Mouse (Mus musculus) adrenal gland, postnatal 25 days (tissue): Measurements from ENCODE around the gene Eloa. TPM values are rescaled to one million over a fixed set of nuclear protein-coding genes. Genes with fewer than 3 reads are reported as not detected.
A peak's percentile ranks its signal among the peaks of the same experiment; 100 is the strongest.
"Not testable (repeated sequence)": the region's sequence is repeated elsewhere in the genome, so short reads cannot be mapped to it uniquely, and the experiment has no call there.

Source experiments
- DNase-seq: peaks from one replicate; pipeline ENCODE4 v3.0.0; 2021; ENCODE audit warnings: mixed read lengths
- long read RNA-seq: library from polyadenylated mRNA; stranded (forward); transcript quantifications from one replicate; pipeline ENCODE4 v2.0.0, GENCODE M21; 2021
- total RNA-seq: library from RNA; stranded (reverse); gene quantifications from 2 replicates; pipeline ENCODE4 v1.2.3, GENCODE M21; 2021

Eloa gene
- 40.8 and 42.3 TPM in 2 replicates for total RNA-seq
- long read RNA-seq, full-length matches to known transcripts, result 23 of 32 reads
- long read RNA-seq, partial matches to known transcripts, result 9 of 32 reads
- long read RNA-seq, other reads (novel, unspliced or antisense), result 0 of 32 reads

DNA sequence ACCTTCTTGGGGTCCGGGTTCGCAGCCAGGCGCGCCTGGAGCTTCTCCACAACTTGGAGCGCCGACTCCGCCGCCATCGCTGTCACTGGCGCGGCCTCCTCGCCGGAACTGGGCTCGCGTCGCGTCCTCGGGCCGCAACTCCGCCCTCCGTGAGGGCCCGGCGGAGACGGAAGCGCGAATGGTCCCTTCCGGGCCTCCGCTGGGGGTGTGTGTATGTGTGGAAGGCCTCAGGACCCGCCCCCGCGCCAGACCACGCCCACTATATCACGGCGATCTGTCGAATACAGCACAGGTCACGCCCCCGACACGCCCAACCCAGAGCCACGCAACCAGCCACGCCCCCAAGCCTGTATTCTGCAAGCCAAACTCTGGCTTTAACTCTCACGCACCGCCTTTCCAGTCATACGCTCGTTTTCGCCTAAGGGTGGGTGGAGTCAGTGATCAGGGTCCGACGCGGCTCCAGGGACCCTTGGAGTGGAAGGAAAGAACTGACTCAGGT lies at the start of gene Eloa:
TSS of gene Eloa (minus strand) at position 215 of the 499 bp plus-strand sequence.
- peak; percentile 100 for DNase-seq

DNA sequence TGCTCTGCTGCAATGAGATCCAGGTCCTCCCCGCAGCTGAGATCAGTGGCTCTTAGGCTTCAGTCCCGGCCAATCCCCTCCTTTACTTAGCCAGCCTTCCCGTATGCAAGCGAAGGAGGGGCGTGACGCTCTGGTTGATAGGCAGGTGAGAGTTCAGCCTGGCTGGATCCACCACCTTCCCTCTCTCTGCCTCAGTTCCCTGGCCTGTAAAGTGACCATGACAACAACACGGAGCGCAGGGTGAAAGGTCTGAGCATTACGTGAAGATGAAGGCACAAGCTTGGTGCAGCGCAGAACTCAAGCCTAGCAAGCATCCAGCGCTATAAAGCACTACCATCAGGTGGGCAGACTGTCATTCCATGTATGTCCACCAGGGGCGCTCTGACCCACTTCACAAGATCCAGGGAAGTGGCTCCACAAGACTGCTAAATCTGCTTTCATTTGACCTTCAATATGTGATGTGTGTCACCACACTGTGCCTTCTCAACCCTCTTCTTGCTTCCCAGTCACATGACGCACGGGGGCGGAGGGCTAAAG lies 49.7 kb upstream of the Eloa start:
- peak; percentile 76 for DNase-seq

DNA sequence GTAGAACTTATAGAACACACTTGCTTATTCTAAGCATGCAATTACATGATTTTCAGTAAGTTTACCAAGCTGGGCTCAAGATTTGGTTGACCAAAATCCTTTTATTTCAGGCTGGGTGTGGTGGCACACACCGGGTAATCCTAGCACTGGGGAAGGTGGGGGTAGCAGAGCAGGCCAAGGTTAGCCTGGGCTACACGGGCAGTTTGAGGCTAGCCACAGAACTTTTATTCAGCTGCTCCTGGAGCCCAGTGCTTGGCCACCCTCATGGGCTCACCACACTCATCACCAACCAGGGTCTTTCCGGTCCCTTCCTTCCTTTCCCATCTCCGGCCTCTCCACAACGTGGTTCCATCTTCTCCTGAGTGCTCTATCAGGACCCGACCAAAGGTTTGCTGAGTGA lies 49.0 kb upstream of the Eloa start:
- DNase-seq, result no peak

DNA sequence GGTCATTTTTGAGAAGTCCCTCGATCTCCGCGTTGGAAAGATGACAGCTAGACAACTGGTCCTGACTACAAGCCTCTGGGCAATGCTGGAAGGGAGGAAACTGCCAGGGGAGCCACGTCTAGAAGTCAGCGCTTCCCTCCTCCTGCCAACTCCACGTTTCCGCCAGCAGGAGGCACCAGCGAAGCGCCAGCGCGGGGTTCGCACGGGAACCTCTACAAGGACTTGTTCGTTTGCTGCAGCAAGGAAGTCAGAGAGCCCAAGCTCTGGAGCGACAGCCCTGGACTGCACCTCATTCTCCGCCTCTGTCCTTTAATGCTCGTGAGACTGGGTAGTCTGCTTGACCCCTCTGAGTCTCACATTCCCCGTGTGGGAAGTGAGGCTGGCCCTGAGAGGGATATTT lies 48.4 kb upstream of the Eloa start:
- peak; percentile 86 for DNase-seq

DNA sequence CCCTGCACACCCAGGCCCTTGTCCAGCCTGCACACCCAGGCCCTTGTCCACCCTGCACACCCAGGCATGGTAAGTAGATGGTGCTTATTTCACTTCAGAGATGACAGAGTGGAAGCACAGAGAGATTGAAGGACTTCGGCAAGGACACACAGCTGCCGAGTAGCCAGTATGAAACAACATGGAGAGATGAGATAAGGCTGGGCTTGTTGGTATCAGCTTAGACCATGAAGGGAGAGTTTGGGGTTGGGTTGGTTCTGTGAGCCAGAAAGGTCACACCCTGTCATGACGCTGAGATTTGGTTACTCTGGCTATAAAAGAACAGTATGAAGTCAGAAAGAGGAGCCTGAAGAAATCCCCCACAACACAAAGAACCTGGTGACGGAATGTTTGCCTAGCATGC lies 47.8 kb upstream of the Eloa start:
- no peak for DNase-seq

DNA sequence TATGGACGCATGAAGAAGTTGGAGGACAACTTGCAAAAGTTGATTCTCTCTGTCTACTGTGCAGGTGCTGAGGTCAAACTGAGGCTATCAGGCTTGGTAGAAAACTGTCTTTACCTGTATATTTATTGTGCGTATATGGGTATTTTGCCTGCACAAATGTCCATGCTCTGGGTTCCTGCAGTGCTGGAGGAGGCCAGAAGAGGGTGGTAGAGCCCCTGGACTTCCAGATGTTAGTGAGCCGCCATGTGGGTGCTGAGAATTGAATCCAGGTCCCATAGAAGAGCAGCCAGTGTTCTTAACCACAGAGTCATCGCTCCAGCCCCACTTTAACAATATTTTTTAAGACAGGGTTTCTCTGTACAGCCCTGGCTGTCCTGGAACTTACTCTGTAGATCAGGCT lies 41.6 kb upstream of the Eloa start:
- no peak for DNase-seq

DNA sequence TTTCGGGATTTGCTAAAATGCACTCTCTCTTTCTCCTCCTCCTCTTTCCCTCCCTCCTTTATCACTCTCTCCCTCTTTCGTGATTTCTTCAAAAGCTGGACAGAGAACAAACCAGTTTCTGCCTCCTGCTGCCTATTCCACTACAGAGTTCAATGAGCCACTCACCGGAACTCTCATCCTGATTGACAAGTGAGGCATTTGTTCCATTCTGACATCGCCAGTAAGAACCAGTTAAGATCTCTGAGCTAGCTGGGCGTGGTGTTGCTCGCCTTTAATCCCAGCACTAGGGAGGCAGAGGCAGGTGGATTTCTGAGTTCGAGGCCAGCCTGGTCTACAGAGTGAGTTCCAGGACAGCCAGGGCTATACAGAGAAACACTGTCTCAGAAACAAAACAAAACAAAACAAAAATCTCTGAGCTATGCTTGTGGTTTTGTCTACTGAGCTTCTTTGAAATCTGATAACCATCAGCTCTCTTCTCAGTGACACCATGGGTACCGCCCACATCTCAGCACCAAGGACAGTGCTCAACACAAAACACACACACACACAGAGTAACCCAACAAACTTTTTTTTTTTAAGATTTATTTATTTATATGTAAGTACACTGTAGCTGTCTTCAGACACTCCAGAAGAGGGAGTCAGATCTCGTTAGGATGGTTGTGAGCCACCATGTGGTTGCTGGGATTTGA lies 38.4 kb upstream of the Eloa start:
- DNase-seq, result not testable (repeated sequence)

DNA sequence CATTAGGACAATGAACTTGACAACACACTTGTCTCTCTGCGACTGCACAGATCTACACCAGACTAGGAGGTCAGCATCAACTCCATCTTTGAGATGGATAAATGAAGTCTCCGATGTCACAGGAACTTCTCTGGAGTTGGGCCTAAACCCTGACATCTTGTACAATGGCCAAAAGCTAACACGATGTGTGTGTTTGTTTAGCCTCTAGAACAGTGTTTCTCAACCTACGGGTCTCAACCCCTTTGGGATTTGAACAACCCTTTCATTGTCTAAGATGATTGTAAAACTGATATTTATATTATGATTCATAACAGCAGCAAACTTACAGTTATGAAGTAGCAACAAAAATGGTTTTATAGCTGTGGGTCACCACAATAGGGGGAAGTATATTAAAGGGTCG lies 36.4 kb upstream of the Eloa start:
- no peak for DNase-seq

DNA sequence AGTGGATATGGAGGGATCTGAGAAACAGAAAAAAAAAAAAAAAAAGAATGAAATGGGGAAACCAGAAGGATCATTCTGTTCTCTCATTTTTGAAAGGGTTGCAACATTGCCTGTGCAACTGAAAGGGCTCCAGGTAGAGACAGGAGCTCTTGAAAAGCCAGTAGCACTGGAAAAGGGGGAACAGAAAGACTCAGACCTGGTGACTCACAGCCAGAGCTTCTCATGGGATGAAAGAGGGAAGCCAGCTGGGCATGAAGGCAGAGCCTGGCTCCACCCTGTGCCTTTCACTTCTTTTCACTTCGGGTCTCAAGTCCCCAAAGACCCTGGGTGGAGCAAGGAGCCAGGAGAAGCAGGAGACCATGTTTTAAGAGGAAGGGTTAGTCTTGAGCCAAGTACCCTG lies 34.5 kb upstream of the Eloa start:
- DNase-seq, result no peak

DNA sequence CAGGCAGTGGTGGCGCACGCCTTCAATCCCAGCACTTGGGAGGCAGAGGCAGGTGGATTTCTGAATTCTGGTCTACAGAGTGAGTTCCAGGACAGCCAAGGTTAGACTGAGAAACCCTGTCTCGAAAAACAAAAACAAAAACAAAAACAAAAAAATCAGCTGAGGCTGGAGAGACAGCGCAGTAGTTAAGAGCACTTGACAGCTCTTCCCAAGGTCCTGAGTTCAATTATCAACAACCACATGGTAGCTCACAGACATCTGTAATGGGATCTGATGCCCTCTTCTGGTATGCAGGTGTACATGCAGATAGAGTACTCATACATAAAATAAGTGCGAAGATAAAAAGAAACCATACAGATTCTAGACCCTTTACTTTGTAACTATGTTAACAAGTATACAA lies 32.3 kb upstream of the Eloa start:
- no peak for DNase-seq

DNA sequence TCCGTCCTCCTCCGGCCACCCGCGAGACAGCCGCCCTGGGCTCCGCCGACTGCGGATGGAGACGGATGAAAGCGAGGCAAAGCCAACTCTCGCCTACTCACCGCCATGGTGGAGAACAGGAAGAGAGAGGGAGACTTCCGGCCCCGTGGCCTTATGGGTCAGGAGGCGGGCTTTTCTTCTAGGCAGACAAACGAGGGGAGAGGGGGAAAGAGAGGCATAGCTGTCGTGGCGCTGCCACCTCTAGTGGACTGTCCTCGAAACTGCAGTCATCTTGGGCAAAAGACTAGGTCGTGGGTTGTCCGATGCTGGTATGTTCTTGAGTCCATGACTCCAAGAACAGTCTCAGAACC lies 31.7 kb upstream of the Eloa start, which contains the start of gene Rpl11:
TSS of gene Rpl11 (minus strand) at position 182 of the 350 bp plus-strand sequence.
- peak; percentile 87 for DNase-seq

DNA sequence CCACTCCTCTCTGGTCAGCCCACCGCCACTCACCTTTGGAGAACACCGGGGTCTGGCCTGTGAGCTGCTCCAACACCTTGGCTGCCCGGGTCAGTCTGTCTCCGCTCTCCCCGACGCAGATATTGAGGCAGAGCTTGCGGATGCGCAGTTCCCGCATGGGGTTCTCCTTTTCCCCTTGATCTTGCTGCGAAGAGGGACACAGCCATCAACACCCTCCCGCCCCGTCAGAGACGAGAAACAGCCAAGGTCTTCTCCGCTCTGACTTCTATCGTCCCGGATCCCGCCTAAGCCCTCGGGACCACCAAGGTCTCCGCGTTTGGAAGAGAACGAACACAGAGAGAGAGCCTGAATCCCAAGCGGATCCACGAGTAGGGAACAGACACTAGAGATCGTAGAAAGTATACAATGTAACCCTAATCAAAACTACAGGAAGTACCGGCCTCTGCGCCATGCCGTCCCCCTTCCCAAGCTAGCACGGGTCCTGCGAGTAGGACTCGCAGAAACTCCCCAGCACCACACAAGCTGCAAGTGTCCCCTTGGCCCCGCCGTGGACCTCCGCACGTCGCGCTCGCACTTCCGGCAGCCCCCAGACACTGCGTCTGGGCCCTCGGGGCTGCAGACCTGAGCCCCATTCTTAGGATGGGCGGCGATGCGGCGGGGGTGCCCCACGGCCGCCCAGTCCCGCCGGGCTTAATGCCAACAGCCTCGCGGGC lies 31.1 kb upstream of the Eloa start:
- no peak for DNase-seq

DNA sequence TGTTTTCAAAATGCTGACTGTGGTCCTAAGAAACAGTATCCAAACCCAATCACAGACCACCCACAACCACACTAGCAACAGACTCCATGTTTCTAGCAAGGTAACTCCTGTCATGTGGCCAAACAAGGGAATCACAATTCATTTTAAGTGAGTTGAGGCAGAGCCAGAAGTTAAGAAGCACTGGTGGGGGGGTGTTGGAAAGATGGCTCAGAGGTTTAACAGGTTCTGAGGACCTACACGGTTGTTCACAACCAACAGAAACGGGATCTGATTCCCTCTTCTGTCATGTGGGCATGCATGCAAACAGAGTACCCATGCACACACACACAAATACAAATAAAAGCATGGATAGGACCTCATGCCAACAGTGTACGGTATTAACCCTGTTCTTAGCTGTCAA lies 30.5 kb upstream of the Eloa start:
- no peak for DNase-seq

DNA sequence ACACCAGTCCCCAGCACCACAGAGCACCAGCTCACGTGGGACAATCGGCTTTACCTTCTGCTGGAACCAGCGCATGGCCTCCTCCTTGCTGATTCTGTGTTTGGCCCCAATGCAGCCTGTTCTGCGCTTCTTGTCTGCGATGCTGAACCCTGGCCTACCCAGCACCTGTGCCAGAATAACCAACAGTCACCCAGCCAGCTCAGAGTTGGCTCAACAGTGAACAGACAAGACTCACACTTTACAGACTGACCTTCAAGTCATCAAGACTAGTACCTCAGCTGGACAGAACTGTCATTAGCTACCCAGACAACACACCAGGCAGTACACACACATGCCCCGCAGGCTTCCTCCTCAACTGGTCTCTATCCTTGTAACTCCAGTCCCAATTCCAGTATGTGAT lies 28.7 kb upstream of the Eloa start:
- DNase-seq, result no peak

DNA sequence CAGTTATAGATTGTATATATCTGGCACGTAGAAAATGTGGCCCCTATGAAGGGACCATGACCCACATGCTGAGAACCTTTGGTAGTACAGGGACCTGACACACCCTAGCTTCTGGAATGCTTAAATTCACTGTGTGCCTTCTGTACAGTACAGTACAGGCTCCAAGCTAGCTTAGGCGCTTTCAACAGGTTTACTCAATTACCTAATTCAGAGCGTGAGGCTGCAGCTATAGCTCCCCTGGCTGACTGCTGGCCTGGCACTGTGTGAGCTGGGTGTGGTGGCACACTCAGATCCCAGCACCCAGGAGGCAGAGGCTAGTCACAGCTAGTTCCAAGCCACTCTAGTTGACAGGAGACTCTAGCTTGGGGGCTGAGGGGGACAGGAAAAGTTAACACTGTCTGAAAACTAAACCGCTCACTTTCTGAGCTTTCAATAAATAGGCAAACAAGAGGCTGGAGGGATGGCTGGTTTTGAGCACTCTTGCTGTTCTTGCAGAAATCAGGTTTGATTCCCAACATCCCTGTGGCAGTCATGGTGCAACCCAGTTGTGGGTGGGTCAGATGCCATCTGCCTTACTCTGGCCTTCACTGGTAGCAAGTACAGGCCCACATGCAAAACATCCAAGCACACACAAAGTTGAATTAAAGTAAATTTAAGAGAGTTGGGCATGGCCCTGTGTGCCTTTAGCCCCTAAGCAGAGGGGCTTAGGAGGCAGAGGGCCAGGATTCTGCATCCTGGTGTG lies 26.9 kb upstream of the Eloa start:
- no peak for DNase-seq

DNA sequence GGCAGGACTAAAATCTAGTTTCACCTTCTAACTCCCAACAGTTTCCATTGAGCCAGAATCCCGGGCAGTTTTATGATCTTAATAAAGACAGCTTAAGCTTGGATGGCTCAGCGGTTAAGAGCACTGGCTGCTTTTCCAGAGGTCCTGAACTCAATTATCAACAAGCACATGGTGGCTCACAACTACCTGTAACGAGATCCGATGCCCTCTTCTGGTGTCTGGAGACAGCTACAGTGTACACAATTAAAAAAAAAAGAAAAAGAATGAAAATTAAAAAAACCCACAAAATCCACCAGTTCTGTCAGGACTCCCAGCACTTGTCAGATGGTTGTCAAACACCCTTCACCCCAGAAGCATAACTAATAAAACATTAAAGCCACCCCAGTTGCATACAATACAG lies 26.1 kb upstream of the Eloa start:
- DNase-seq, result no peak

DNA sequence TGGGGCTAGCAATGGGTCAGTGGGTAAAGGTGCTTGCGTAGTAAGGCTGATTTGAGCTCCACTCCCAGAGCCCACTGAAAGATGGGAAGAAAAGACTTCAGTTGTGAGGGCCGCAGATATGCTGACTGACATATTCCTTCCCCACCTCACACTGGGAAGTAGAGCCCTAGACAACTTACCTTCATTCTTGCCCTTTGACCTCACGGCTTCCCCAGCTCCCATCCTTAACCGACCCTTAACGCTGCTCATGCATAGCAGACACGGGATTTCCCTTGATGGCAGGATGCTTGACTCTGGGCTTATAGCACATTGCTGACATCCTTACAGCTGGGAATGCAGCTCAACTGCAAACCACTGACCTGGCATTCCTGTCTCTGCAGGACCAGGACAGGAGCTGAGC lies 25.3 kb upstream of the Eloa start:
- DNase-seq, result no peak

DNA sequence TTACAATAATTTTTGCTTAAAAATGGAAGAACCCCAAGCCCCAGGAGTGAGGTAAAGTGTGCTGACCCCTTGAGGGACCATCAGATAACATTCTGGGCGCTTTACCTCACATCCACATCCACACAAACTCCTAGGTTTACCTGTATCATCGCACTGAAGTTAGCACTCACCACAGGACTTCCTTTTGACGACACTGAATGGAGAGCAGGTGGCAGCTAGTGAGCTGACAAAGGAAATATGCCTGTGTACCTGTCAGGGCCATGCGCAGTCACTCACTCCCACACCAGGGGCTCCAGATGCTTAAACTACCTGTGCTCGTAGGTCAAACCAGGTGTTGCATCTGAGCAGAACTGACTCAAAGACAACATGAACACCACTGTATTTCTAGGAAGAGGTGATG lies 23.5 kb upstream of the Eloa start:
- no peak for DNase-seq

DNA sequence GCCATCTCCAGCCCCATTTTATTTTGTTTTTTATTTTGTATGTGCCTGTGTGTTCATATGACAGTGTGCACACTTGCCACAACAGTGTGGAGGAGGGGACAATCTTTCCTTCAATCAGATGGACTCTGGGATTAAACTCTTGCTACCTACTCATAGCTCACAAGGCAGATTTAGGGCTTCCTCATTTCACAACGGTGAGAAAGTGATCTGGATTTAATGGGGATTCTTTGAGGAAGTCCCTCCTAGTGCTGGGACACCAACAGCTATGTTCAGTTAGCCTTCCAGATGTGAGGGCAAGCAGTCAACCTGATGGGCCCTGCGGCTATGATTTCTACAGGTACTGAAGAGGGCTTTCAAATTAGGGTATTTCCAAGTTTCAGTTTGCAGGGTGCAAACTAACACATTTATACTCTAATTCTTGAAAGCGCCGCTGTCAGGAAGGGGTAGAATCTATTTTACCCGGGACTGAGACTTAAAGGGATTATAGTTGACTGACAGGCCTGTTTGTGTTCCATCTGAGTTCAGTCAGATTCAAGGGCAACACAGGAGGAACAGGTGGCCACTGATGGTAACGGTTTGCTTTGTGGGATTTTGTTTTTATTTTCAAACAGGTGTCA lies 22.3 kb upstream of the Eloa start:
- DNase-seq, result no peak

DNA sequence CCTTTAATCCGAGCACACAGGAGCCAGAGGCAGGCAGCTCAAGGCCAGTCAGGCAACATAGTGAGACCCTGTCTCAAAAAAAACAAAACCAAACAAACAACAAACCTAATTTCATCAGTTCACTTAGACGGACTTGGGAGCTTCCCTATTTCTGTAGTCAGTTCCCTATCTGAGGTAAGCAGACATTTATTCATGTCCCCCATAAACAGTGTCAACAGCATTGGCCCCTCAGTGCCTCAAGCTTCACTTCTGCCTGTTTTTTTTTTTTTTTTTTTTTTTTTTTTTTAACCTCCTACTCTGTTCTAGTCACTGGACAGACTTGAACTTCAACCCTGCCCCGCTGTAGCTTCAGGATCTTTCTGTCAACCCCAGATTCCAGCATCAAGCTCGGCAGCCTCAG lies 13.5 kb upstream of the Eloa start:
- no peak for DNase-seq

DNA sequence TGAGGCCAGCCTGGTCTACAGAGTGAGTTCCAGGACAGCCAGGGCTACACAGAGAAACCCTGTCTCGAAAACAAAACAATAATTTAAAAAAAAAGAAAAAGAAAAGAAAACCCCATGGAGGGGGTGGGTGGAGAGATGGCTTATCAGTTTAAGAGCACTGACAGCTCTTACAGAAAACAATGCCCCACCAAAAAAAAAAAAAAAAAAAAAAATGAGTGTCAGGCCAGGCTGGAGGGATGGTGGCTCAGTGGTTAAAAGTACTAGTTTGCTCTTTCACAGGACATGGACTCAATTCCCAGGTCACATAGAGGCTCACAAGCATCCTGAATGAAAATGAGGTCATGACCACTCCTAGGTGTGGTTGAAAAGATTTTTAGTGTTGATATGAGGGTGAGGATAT lies 11.7 kb upstream of the Eloa start:
- DNase-seq, result no peak
